Mouse (Mus musculus): Measurements from ENCODE around the gene Fmnl2. TPM values are rescaled to one million over a fixed set of nuclear protein-coding genes. Genes with fewer than 3 reads are reported as not detected.

Fmnl2 gene
- polyA plus RNA-seq, 1 experiment from 2014 or later: 19.5 TPM

- Histone ChIP-seq H3K4me3 (ENCODE audit: low read depth, low read length) (no peak overlapping the region), H3K27me3 (ENCODE audit: control insufficient read depth, insufficient read depth, low read length) (no peaks in the 10 kb centered on the region), H3K4me2 (replicated peaks; ENCODE audit: low read depth, low read length) (no peak overlapping the region), H3K27ac (ENCODE audit: low read depth, low read length) (no peak overlapping the region), H3K4me1 (replicated peaks; ENCODE audit: control insufficient read depth, insufficient read depth, low read length) (no peaks in the 10 kb centered on the region), H3K36me3 (ENCODE audit: control insufficient read depth, insufficient read depth, low read length) (no peaks in the 10 kb centered on the region), H3K9me3 (ENCODE audit: control insufficient read depth, low read length) (no peaks in the 10 kb centered on the region), H3K9ac (ENCODE audit: low read depth, low read length) (no peak overlapping the region)
- DNase-seq (ENCODE audit: low spot score): no peak
- ATAC-seq (ENCODE audit: low FRiP score): no peak
- WGBS: 78% methylated on average over 1 of the region's 1 CpGs
These were observed 117.1 kb downstream of the Fmnl2 start for GRCm38 (mm10) chr2:52974776-52975175.

GRCm38 (mm10) chr2:52977921-52978675 lies 120.4 kb downstream of the Fmnl2 start:
- Histone ChIP-seq H3K4me3 (ENCODE audit: low read depth, low read length) (no peak overlapping the region), H3K4me1 (replicated peaks; ENCODE audit: control insufficient read depth, insufficient read depth, low read length) (no peaks in the 10 kb centered on the region), H3K4me2 (replicated peaks; ENCODE audit: low read depth, low read length) (no peak overlapping the region), H3K27me3 (ENCODE audit: control insufficient read depth, insufficient read depth, low read length) (no peaks in the 10 kb centered on the region), H3K36me3 (ENCODE audit: control insufficient read depth, insufficient read depth, low read length) (no peaks in the 10 kb centered on the region), H3K27ac (ENCODE audit: low read depth, low read length) (no peak overlapping the region), H3K9me3 (ENCODE audit: control insufficient read depth, low read length) (no peaks in the 10 kb centered on the region), H3K9ac (ENCODE audit: low read depth, low read length) (no peak overlapping the region)
- 84% methylated on average over 6 of the region's 6 CpGs for WGBS
- DNase-seq (ENCODE audit: low spot score) (no peak), ATAC-seq (ENCODE audit: low FRiP score) (no peak)

- no peak overlapping the region for H3K9ac ChIP-seq (ENCODE audit: low read depth, low read length)
- no peaks in the 10 kb centered on the region for H3K36me3 ChIP-seq (ENCODE audit: control insufficient read depth, insufficient read depth, low read length)
- H3K27me3 ChIP-seq (ENCODE audit: control insufficient read depth, insufficient read depth, low read length): no peaks in the 10 kb centered on the region
- H3K9me3 ChIP-seq (ENCODE audit: control insufficient read depth, low read length): no peaks in the 10 kb centered on the region
- WGBS: 88% methylated on average over 2 of the region's 2 CpGs
- DNase-seq (ENCODE audit: low spot score) (no peak), ATAC-seq (ENCODE audit: low FRiP score) (no peak)
- H3K4me1 ChIP-seq (replicated peaks; ENCODE audit: control insufficient read depth, insufficient read depth, low read length): no peaks in the 10 kb centered on the region
- H3K27ac ChIP-seq (ENCODE audit: low read depth, low read length): no peak overlapping the region
- no peak overlapping the region for H3K4me2 ChIP-seq (replicated peaks; ENCODE audit: low read depth, low read length)
- H3K4me3 ChIP-seq (ENCODE audit: low read depth, low read length): no peak overlapping the region
These were observed 121.1 kb downstream of the Fmnl2 start for GRCm38 (mm10) chr2:52978796-52979195.

GRCm38 (mm10) chr2:52979280-52979763 lies 121.7 kb downstream of the Fmnl2 start:
- Histone ChIP-seq H3K9me3 (ENCODE audit: control insufficient read depth, low read length) (no peaks in the 10 kb centered on the region), H3K4me1 (replicated peaks; ENCODE audit: control insufficient read depth, insufficient read depth, low read length) (no peaks in the 10 kb centered on the region), H3K27me3 (ENCODE audit: control insufficient read depth, insufficient read depth, low read length) (no peaks in the 10 kb centered on the region), H3K4me2 (replicated peaks; ENCODE audit: low read depth, low read length) (no peak overlapping the region), H3K9ac (ENCODE audit: low read depth, low read length) (no peak overlapping the region), H3K36me3 (ENCODE audit: control insufficient read depth, insufficient read depth, low read length) (no peaks in the 10 kb centered on the region), H3K4me3 (ENCODE audit: low read depth, low read length) (no peak overlapping the region), H3K27ac (ENCODE audit: low read depth, low read length) (no peak overlapping the region)
- 70% methylated on average over 4 of the region's 4 CpGs for WGBS
- ATAC-seq (ENCODE audit: low FRiP score) (no peak), DNase-seq (ENCODE audit: low spot score) (no peak)

GRCm38 (mm10) chr2:52981126-52981525 lies 123.5 kb downstream of the Fmnl2 start:
- WGBS: 91% methylated on average over 7 of the region's 7 CpGs
- H3K4me3 ChIP-seq (ENCODE audit: low read depth, low read length): no peak overlapping the region
- no peak for DNase-seq (ENCODE audit: low spot score)
- no peak for ATAC-seq (ENCODE audit: low FRiP score)
- H3K36me3 ChIP-seq (ENCODE audit: control insufficient read depth, insufficient read depth, low read length): no peaks in the 10 kb centered on the region
- no peak overlapping the region for H3K4me2 ChIP-seq (replicated peaks; ENCODE audit: low read depth, low read length)
- no peaks in the 10 kb centered on the region for H3K27me3 ChIP-seq (ENCODE audit: control insufficient read depth, insufficient read depth, low read length)
- no peak overlapping the region for H3K9ac ChIP-seq (ENCODE audit: low read depth, low read length)
- no peak overlapping the region for H3K27ac ChIP-seq (ENCODE audit: low read depth, low read length)
- no peaks in the 10 kb centered on the region for H3K9me3 ChIP-seq (ENCODE audit: control insufficient read depth, low read length)
- H3K4me1 ChIP-seq (replicated peaks; ENCODE audit: control insufficient read depth, insufficient read depth, low read length): no peaks in the 10 kb centered on the region

- Histone ChIP-seq H3K9me3 (ENCODE audit: control insufficient read depth, low read length) (no peaks in the 10 kb centered on the region), H3K4me1 (replicated peaks; ENCODE audit: control insufficient read depth, insufficient read depth, low read length) (no peaks in the 10 kb centered on the region), H3K4me2 (replicated peaks; ENCODE audit: low read depth, low read length) (no peak overlapping the region), H3K27ac (ENCODE audit: low read depth, low read length) (no peak overlapping the region), H3K27me3 (ENCODE audit: control insufficient read depth, insufficient read depth, low read length) (no peaks in the 10 kb centered on the region), H3K4me3 (ENCODE audit: low read depth, low read length) (no peak overlapping the region), H3K36me3 (ENCODE audit: control insufficient read depth, insufficient read depth, low read length) (no peaks in the 10 kb centered on the region), H3K9ac (ENCODE audit: low read depth, low read length) (no peak overlapping the region)
- DNase-seq (ENCODE audit: low spot score): no peak
- WGBS: 92% methylated on average over 8 of the region's 8 CpGs
- ATAC-seq (ENCODE audit: low FRiP score): no peak
These were observed 123.9 kb downstream of the Fmnl2 start for GRCm38 (mm10) chr2:52981595-52981994.

GRCm38 (mm10) chr2:52982502-52982901 lies 124.8 kb downstream of the Fmnl2 start:
- Histone ChIP-seq H3K4me2 (replicated peaks; ENCODE audit: low read depth, low read length) (no peak overlapping the region), H3K27me3 (ENCODE audit: control insufficient read depth, insufficient read depth, low read length) (no peaks in the 10 kb centered on the region), H3K9me3 (ENCODE audit: control insufficient read depth, low read length) (no peaks in the 10 kb centered on the region), H3K9ac (ENCODE audit: low read depth, low read length) (no peak overlapping the region), H3K27ac (ENCODE audit: low read depth, low read length) (no peak overlapping the region), H3K4me3 (ENCODE audit: low read depth, low read length) (no peak overlapping the region), H3K36me3 (ENCODE audit: control insufficient read depth, insufficient read depth, low read length) (no peaks in the 10 kb centered on the region), H3K4me1 (replicated peaks; ENCODE audit: control insufficient read depth, insufficient read depth, low read length) (no peaks in the 10 kb centered on the region)
- ATAC-seq (ENCODE audit: low FRiP score) (no peak), DNase-seq (ENCODE audit: low spot score) (no peak)
- 91% methylated on average over 3 of the region's 3 CpGs for WGBS

GRCm38 (mm10) chr2:52984556-52984955 lies 126.9 kb downstream of the Fmnl2 start:
- no peak for DNase-seq (ENCODE audit: low spot score)
- H3K4me1 ChIP-seq (replicated peaks; ENCODE audit: control insufficient read depth, insufficient read depth, low read length): no peaks in the 10 kb centered on the region
- H3K4me3 ChIP-seq (ENCODE audit: low read depth, low read length): no peak overlapping the region
- H3K27me3 ChIP-seq (ENCODE audit: control insufficient read depth, insufficient read depth, low read length): no peaks in the 10 kb centered on the region
- ATAC-seq (ENCODE audit: low FRiP score): no peak
- H3K9me3 ChIP-seq (ENCODE audit: control insufficient read depth, low read length): no peaks in the 10 kb centered on the region
- no peak overlapping the region for H3K4me2 ChIP-seq (replicated peaks; ENCODE audit: low read depth, low read length)
- no peak overlapping the region for H3K9ac ChIP-seq (ENCODE audit: low read depth, low read length)
- H3K36me3 ChIP-seq (ENCODE audit: control insufficient read depth, insufficient read depth, low read length): no peaks in the 10 kb centered on the region
- no peak overlapping the region for H3K27ac ChIP-seq (ENCODE audit: low read depth, low read length)
- WGBS: 92% methylated on average over 1 of the region's 1 CpGs

- ATAC-seq (ENCODE audit: low FRiP score) (no peak), DNase-seq (ENCODE audit: low spot score) (no peak)
- 60% methylated on average over 4 of the region's 4 CpGs for WGBS
- Histone ChIP-seq H3K9me3 (ENCODE audit: control insufficient read depth, low read length) (no peaks in the 10 kb centered on the region), H3K4me1 (replicated peaks; ENCODE audit: control insufficient read depth, insufficient read depth, low read length) (no peaks in the 10 kb centered on the region), H3K27ac (ENCODE audit: low read depth, low read length) (no peak overlapping the region), H3K36me3 (ENCODE audit: control insufficient read depth, insufficient read depth, low read length) (no peaks in the 10 kb centered on the region), H3K4me2 (replicated peaks; ENCODE audit: low read depth, low read length) (no peak overlapping the region), H3K9ac (ENCODE audit: low read depth, low read length) (no peak overlapping the region), H3K4me3 (ENCODE audit: low read depth, low read length) (no peak overlapping the region), H3K27me3 (ENCODE audit: control insufficient read depth, insufficient read depth, low read length) (no peaks in the 10 kb centered on the region)
These were observed 127.5 kb downstream of the Fmnl2 start for GRCm38 (mm10) chr2:52985167-52985566.

Measured in hindbrain, embryonic 11.5 days (tissue).